Mouse (Mus musculus) midbrain, embryonic 15.5 days (tissue): Measurements from ENCODE around the gene Slc25a3. TPM values are rescaled to one million over a fixed set of nuclear protein-coding genes. Genes with fewer than 3 reads are reported as not detected.

ENCODE experiments used
- ATAC-seq: fragments of 200-750 bp; cut with Nextera tagmentation; replicated peaks from 2 replicates; pipeline ENCODE4 v1.8.0; 2017; ENCODE audit warnings: moderate TSS enrichment
- H3K27ac ChIP-seq: fragments of 300-500 bp; sonication (generic); 2 replicates; pipeline ENCODE4 v1.5.1; 2015; ENCODE audit warnings: mild to moderate bottlenecking, inconsistent platforms
- H3K27me3 ChIP-seq: fragments of 300-500 bp; sonication (generic); replicated peaks from 2 replicates; pipeline ENCODE4 v1.6.1; 2015; ENCODE audit warnings: inconsistent platforms
- H3K36me3 ChIP-seq: fragments of 300-500 bp; sonication (generic); replicated peaks from 2 replicates; pipeline ENCODE4 v1.6.1; 2015; ENCODE audit warnings: inconsistent platforms
- H3K4me1 ChIP-seq: fragments of 300-500 bp; sonication (generic); 2 replicates; pipeline ENCODE4 v1.6.1; 2015; ENCODE audit warnings: inconsistent platforms
- H3K4me2 ChIP-seq: fragments of 300-500 bp; sonication (generic); 2 replicates; pipeline ENCODE4 v1.6.1; 2015; ENCODE audit warnings: inconsistent platforms, mild to moderate bottlenecking, moderate library complexity
- H3K4me3 ChIP-seq: fragments of 300-500 bp; sonication (generic); 2 replicates; pipeline ENCODE4 v1.5.1; 2015; ENCODE audit warnings: mild to moderate bottlenecking, inconsistent platforms
- H3K9ac ChIP-seq: fragments of 300-500 bp; sonication (generic); 2 replicates; pipeline ENCODE4 v1.6.1; 2015; ENCODE audit warnings: mild to moderate bottlenecking, inconsistent platforms
- H3K9me3 ChIP-seq: fragments of 300-500 bp; sonication (generic); 2 replicates; pipeline ENCODE4 v1.6.1; 2016; ENCODE audit warnings: inconsistent platforms
- WGBS: fragments of 180-500 bp; shearing (Covaris S2); methylation state at CpG from one replicate; pipeline ENCODE4 v1.1.7; 2015; ENCODE audit warnings: mixed read lengths; 5-methylcytosine and 5-hydroxymethylcytosine counted together
- polyA plus RNA-seq: library from polyadenylated mRNA; unstranded; fragments of >200 nt; fragmentation: Nextera tagmentation; extraction: Ambion mirVana; gene quantifications from 2 replicates; pipeline ENCODE4 v1.2.1, GENCODE M21; 2015

The Slc25a3 gene
- polyA plus RNA-seq: 542 and 550 TPM in 2 replicates

DNA sequence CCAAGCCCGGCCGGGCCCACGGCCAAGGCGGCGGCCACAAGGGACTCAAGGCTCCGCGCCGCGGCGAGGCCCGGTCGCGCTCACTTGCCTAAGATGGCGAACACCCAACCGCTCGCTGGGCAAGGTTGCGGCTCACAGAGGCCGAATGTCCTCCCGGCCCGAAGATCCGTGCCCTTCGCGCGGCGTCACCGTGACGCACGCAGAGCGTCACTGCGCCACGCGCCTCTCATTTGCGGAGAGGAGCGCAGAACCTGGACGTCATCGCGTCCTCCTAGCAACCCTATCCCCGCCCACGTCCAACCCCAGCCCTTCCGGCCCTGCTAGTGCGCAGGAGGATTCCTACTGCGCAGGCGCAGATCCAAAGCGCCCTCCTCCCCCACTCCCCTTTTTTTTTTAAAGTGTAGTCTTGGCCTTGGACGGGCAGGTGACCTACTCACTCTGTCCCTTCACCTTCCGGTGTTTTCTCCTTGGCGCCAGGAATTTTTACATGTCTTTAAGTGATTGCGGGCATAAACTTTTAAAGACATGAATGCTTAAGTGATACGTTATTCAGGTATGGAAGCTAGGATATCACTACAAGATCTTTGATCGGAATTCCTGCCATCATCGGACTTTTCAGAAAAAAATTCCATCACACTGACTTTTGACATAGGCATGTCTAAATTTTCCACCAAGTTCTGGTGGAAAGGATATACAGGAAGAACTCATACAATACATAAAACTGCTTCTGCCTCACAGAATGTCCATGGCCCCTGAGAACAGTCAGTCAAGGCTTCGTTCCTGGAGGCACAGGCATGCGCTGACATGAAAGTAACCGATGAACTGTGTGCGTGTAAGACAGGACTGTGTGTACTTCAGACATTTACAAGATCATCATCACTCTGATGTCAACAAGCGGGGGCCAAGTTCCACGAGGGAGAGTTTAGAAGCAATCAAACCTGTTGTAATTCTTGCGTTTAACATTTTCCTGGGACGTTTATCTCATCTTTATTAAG is at the start of gene Slc25a3:
Gene Slc25a3, minus strand, starts transcription at position 232 of the 995 bp plus-strand sequence.
- H3K27ac ChIP-seq: peak within 1 kb of the TSS; percentile 93
- H3K4me3 ChIP-seq: peak within 1 kb of the TSS; percentile 82
- WGBS: 12% methylated on average over 59 of the region's 59 CpGs
- peak within 1 kb of the TSS; percentile 71 for H3K4me2 ChIP-seq
- no peaks in the 10 kb centered on the region for H3K9me3 ChIP-seq
- peaks cover 23% of the 10 kb centered on the region for H3K4me1 ChIP-seq
- H3K36me3 ChIP-seq: peaks cover 7% of the 10 kb centered on the region; the same call in 1 of the 2 replicates
- ATAC-seq: peak; percentile 100
- no peaks in the 10 kb centered on the region for H3K27me3 ChIP-seq
- peak within 1 kb of the TSS; percentile 96 for H3K9ac ChIP-seq

DNA sequence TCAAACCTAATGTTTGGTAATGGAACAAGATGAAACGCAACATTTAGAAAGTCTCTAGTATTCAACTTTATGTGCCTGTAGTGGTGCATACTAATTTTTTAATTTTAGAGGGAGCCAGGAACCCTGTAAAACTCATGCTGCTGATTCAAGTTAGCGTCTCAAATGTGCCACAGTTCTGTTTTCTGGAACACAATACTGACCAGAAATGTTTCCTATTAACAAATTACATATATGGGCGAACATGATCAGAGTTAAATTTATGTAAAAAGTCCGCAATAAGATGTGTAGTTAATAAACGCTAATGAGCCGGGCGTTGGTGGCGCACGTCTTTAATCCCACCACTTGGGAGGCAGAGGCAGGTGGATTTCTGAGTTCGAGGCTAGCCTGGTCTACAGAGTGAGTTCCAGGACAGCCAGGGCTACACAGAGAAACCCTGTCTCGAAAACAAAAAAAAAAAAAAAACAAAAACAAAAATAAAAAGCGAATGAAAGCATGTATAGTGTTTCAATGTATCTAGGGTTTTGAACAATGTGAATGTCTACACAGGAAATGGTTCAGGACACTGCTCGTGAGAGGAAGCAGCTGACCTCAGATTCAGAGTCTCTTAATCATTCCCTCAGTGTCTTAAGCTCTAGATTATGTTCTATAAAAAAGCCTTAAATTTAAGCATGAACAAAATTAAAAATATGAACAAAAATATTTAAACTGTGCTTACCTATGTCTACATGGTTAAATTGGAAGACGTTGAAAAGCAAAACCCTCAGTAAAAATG is 48.7 kb upstream of the Slc25a3 start:
- WGBS: 84% methylated on average over 14 of the region's 14 CpGs
- Histone ChIP-seq H3K4me1 (peaks cover 28% of the 10 kb centered on the region), H3K9ac (peak overlapping the region; percentile 95), H3K4me3 (peak overlapping the region; percentile 97), H3K36me3 (no peaks in the 10 kb centered on the region), H3K4me2 (peak overlapping the region; percentile 65), H3K9me3 (no peaks in the 10 kb centered on the region), H3K27ac (peak overlapping the region; percentile 99), H3K27me3 (no peaks in the 10 kb centered on the region)
- no peak for ATAC-seq

DNA sequence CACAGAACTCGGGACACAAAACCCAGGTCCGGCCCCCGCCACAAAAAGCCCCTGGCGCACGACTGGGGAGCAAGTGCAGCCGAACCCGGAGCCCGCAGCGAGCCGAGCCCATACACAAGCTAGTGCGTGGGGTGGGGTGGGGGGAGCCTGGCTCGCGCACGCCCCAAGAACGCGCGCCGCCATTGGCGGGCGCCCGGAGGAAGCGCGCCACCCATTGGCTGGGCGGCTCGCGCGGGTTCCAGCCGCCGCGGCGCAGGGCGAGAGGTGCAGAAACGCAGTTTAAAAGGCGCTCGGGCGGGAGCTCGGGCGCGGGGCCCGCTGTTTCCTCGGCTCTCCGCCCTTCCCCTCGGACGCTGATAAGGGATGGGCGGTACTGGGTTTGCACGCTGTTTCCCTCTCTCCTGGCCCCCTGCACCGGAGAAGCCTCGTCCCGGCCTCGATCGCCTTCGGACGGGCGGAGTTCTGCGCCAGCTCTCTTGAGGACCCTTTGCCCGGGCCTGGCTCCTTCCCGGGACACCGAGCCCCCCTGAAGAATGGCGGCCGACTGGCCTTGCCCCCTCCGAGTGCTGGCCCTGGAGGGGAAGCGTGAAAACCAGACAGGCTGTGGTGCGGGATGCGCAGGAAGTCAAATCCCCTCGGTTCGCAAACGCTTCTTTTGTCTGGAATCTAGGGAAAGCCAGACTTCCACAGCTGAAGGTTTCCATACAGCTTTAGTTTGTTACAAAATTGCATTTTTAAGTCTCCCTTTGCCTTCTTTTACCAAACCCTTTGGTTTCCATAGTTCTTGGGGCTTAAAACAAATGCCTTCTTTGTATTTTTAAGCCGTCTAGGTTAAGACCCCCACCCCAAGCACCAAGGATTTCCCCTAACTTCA is 47.8 kb upstream of the Slc25a3 start:
- peak overlapping the region; percentile 97 for H3K4me3 ChIP-seq
- no peaks in the 10 kb centered on the region for H3K27me3 ChIP-seq
- H3K9ac ChIP-seq: peak overlapping the region; percentile 95
- under 1% methylated on average over 67 of the region's 68 CpGs for WGBS
- no peaks in the 10 kb centered on the region for H3K36me3 ChIP-seq
- peaks cover 36% of the 10 kb centered on the region for H3K4me1 ChIP-seq
- H3K9me3 ChIP-seq: no peaks in the 10 kb centered on the region
- H3K4me2 ChIP-seq: peak overlapping the region; percentile 68
- peak; percentile 97 for ATAC-seq
- peak overlapping the region; percentile 99 for H3K27ac ChIP-seq

DNA sequence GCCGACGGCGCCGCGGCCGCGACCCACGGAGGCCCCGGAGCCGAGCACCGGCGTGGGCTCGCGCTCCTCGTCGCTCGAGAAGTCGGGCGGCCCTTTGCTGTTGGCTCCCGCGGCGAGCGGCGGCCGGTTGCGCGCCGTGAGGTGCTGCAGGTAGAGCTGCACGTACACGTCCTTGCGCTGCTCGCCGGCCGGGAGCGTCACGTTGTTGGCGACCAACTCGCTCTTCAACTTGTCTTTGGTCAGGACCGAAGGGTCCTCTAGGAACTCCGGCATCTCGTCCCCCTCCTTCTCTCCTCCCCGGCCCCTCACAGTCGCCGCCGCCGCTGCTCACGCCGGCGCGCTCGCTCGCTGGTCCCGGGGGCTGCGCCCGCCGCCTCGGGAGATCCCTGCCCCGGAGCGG is 47.2 kb upstream of the Slc25a3 start:
- Histone ChIP-seq H3K4me3 (peak overlapping the region; percentile 97), H3K27ac (peak overlapping the region; percentile 99), H3K4me2 (peak overlapping the region; percentile 68), H3K27me3 (no peaks in the 10 kb centered on the region), H3K9me3 (no peaks in the 10 kb centered on the region), H3K36me3 (no peaks in the 10 kb centered on the region), H3K9ac (peak overlapping the region; percentile 95), H3K4me1 (peaks cover 40% of the 10 kb centered on the region)
- ATAC-seq: peak; percentile 79
- WGBS: 0% methylated on average over 53 of the region's 59 CpGs

DNA sequence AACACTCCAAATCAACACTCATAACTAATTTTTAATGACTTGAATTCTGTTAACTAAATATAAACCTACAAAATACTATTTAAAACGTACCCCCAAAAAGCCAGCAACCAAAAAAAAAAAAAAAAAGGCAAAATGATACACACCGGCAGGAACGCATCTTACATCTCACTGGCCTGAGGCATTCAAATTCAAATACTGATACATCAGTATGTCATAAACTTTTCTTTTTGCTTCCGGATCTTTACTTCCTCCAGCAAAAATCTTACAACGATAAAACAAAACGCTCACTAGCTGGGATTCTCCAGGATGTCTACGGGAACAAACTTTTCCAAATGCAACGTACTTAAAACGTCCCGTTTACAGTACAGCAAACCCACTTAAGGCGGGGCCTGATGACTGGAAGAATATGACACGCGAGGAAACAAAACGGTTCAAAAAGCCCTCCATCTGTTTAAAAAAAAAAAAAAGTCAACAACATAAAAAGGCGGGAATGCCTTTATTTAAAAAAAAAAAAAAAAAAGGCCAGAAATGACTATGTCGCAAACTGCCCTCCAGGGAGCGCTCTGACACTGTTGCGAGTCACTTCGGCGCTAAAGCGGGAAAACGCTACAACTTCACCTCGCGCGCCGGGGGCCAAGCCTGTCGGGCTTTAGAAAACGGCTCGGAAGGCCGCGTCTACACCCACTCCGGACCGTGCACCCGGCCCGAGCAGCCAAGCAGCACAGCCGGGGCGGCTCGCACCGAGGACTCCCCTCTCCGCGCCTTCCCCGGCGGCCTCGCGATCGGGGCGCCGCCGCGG is 46.5 kb upstream of the Slc25a3 start:
- H3K9ac ChIP-seq: peak overlapping the region; percentile 95
- H3K4me3 ChIP-seq: peak overlapping the region; percentile 97
- H3K9me3 ChIP-seq: no peaks in the 10 kb centered on the region
- peak overlapping the region; percentile 99 for H3K27ac ChIP-seq
- WGBS: under 1% methylated on average over 50 of the region's 50 CpGs
- H3K27me3 ChIP-seq: no peaks in the 10 kb centered on the region
- peak; percentile 57 for ATAC-seq
- peaks cover 41% of the 10 kb centered on the region for H3K4me1 ChIP-seq
- H3K36me3 ChIP-seq: no peaks in the 10 kb centered on the region
- H3K4me2 ChIP-seq: peak overlapping the region; percentile 68

DNA sequence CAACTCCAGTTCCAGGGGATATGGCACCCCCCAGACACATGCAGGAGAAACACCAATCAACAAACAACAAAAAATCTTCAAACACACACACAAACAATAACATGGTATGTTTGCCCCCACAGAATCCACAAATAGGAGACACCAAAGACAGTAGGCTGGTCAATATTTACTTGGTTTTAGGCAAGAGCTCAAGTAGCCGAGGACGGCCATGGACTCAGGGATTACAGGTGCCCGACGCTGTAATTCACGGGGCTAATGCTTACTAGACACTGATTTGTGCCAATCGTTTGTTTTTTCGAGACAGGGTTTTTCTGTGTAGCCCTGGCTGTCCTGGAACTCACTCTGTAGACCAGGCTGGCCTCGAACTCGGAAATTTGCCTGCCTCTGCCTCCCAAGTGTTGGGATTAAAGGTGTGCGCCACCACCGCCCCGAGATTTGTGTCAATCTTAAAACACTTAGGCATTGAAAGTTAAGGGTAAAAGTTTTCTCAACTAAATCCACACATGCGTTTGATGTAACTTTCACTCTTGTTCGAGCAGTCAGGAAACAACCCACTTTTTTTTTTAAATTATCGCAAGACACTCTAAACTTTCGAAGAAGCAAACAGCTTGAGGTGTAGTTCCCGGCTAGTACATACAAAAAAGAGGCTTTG is 45.7 kb upstream of the Slc25a3 start:
- Histone ChIP-seq H3K4me1 (peaks cover 41% of the 10 kb centered on the region), H3K36me3 (no peaks in the 10 kb centered on the region), H3K9me3 (no peaks in the 10 kb centered on the region), H3K4me3 (peak overlapping the region; percentile 97), H3K4me2 (peak overlapping the region; percentile 68), H3K9ac (no peak overlapping the region), H3K27ac (no peak overlapping the region), H3K27me3 (no peaks in the 10 kb centered on the region)
- ATAC-seq: no peak
- 37% methylated on average over 17 of the region's 17 CpGs for WGBS

DNA sequence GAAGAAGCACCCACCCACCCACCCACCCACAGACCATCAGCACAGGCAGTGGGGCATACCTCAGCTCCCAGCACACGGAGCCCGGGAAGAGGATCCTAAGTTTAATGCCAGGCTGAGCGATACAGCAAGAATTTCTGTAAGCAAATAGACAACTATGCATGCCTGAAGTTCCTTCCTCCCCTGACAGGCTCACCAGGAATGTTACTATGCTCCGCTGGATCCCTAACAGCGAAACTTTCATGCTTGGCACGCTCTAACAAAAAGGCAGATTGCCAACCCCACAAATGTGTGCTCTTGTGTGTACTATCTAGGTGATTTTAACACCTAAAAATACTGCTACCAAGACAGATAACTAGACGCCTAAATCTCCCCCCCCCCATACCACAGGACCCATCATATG is 43.5 kb upstream of the Slc25a3 start:
- no peak for ATAC-seq
- H3K4me1 ChIP-seq: peaks cover 40% of the 10 kb centered on the region
- H3K9ac ChIP-seq: no peak overlapping the region
- no peaks in the 10 kb centered on the region for H3K27me3 ChIP-seq
- 57% methylated on average over 7 of the region's 7 CpGs for WGBS
- no peak overlapping the region for H3K4me3 ChIP-seq
- H3K27ac ChIP-seq: no peak overlapping the region
- H3K36me3 ChIP-seq: peaks cover 10% of the 10 kb centered on the region
- H3K9me3 ChIP-seq: no peaks in the 10 kb centered on the region
- H3K4me2 ChIP-seq: peak overlapping the region; percentile 2; the same call in 1 of the 2 replicates

DNA sequence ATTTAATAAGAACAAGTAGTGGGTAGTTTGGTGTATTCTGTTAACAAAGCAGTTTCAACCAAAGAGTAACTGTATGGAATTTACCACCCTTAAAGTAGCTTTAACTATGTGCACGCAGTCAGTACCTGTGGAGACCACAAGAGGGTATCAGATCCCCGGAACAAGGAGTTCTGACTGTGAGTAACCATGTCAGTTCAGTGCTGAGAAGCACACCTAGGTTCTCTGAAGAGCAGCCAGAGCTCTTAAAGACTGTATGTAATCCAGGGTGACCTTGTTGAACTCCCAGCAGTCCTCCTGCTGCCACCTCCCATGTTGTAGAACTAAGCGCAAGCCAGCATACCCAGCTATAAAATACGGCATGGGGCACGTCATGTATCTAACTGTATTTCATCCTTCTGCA is 43.0 kb upstream of the Slc25a3 start:
- Histone ChIP-seq H3K36me3 (peaks cover 15% of the 10 kb centered on the region), H3K4me1 (peaks cover 36% of the 10 kb centered on the region), H3K4me3 (no peak overlapping the region), H3K4me2 (0 out of 2 replicates have a peak overlapping the region, but pooled peaks have one; percentile 2), H3K9me3 (no peaks in the 10 kb centered on the region), H3K27me3 (no peaks in the 10 kb centered on the region), H3K27ac (no peak overlapping the region), H3K9ac (no peak overlapping the region)
- WGBS: 58% methylated on average over 5 of the region's 5 CpGs
- no peak for ATAC-seq

DNA sequence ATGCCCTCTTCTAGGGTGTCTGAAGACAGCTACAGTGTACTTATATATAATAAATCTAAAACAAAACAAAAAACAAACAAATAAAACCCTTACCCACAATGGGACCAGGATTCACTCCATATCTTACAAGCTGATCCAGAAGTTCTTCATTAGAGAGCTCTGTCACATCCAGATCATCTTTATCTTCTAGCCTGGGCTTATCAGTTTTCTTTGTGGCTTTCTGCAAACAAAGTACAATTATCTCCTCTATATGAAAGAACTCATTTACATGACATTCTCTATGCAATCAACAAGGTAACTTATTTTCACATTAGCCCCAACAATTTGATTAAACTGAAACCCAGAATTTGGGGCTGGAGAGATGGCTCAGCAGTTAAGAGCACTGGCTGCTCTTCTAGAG is 42.0 kb upstream of the Slc25a3 start:
- Histone ChIP-seq H3K36me3 (peaks cover 23% of the 10 kb centered on the region), H3K9me3 (no peaks in the 10 kb centered on the region), H3K9ac (no peak overlapping the region), H3K4me3 (no peak overlapping the region), H3K27me3 (no peaks in the 10 kb centered on the region), H3K27ac (no peak overlapping the region), H3K4me1 (peaks cover 36% of the 10 kb centered on the region), H3K4me2 (no peak overlapping the region)
- ATAC-seq: no peak

DNA sequence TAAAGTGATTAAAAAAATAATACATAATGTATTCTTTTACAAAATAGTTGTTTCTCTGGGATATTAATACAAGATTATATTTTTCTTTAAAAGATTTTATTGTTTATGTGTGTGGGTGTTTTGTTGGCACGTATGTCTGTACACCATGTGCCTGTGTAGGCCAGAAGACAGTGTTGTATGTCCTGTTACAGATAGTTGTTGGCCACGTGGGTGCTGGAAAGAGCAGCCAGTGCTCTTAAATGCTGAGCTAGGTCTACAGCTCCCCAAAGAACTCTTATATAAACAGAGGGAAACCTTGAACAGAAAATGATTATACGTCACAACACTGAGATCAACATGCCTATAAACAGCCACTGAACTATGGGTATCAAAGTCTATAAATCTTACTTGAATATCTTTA is 40.6 kb upstream of the Slc25a3 start:
- WGBS: 85% methylated on average over 3 of the region's 3 CpGs
- Histone ChIP-seq H3K27me3 (no peaks in the 10 kb centered on the region), H3K4me1 (peaks cover 31% of the 10 kb centered on the region), H3K4me2 (no peak overlapping the region), H3K36me3 (peaks cover 28% of the 10 kb centered on the region), H3K9me3 (no peaks in the 10 kb centered on the region), H3K4me3 (no peak overlapping the region), H3K27ac (no peak overlapping the region), H3K9ac (no peak overlapping the region)
- no peak for ATAC-seq
